Mouse (Mus musculus) heart, adult 9 months (tissue): ENCODE results near the gene Zfp235.

Experiments used
- DNase-seq, 2 experiments: peaks; one replicate each; pipeline ENCODE4 v3.0.0; 2022; ENCODE audit warnings: low spot score in 2 of 2

Zfp235 gene

GRCm38 (mm10) chr7:24133996-24134828 is at the start of gene Zfp235:
Gene Zfp235, plus strand, starts transcription at chr7:24134169.
- peak; percentile 87 to 88 for DNase-seq

- no peak for DNase-seq
These were observed 47.1 kb upstream of the Zfp235 start for GRCm38 (mm10) chr7:24086871-24087270.

- DNase-seq: no peak
These were observed 46.4 kb upstream of the Zfp235 start for GRCm38 (mm10) chr7:24087485-24088125.

- no peak for DNase-seq
These were observed 29.6 kb upstream of the Zfp235 start for GRCm38 (mm10) chr7:24104403-24104802.

- no peak for DNase-seq
These were observed 28.7 kb upstream of the Zfp235 start for GRCm38 (mm10) chr7:24105144-24105703.

GRCm38 (mm10) chr7:24110839-24111238 is 23.1 kb upstream of the Zfp235 start:
- no peak for DNase-seq

GRCm38 (mm10) chr7:24111772-24112155 is 22.2 kb upstream of the Zfp235 start:
- no peak for DNase-seq

GRCm38 (mm10) chr7:24112156-24112856 is 21.7 kb upstream of the Zfp235 start, which contains the start of gene Zfp112:
Gene Zfp112, plus strand, starts transcription at chr7:24112314.
- DNase-seq: peak; percentile 75 to 81

- DNase-seq: peak; percentile 30 to 33
These were observed 21.0 kb upstream of the Zfp235 start for GRCm38 (mm10) chr7:24113001-24113400.

- DNase-seq: no peak
These were observed 17.3 kb upstream of the Zfp235 start for GRCm38 (mm10) chr7:24116655-24117054.

GRCm38 (mm10) chr7:24133425-24133995 is 459 bp upstream of the Zfp235 start:
- DNase-seq: no peak

- DNase-seq: no peak
These were observed 8.6 kb downstream of the Zfp235 start for GRCm38 (mm10) chr7:24142566-24142965.

GRCm38 (mm10) chr7:24153272-24153671 is 19.3 kb downstream of the Zfp235 start:
- DNase-seq: no peak

- no peak for DNase-seq
These were observed 38.2 kb downstream of the Zfp235 start for GRCm38 (mm10) chr7:24172191-24172590.

- peak; percentile 8 to 9 for DNase-seq
These were observed 40.8 kb downstream of the Zfp235 start, which contains the start of gene Zfp114 for GRCm38 (mm10) chr7:24174618-24175336. Gene Zfp114, plus strand, starts transcription at chr7:24175060.

- no peak for DNase-seq
These were observed 41.4 kb downstream of the Zfp235 start for GRCm38 (mm10) chr7:24175337-24175711.

GRCm38 (mm10) chr7:24187611-24188010 is 53.6 kb downstream of the Zfp235 start:
- no peak for DNase-seq

- DNase-seq: no peak
These were observed 55.1 kb downstream of the Zfp235 start for GRCm38 (mm10) chr7:24188901-24189570.

GRCm38 (mm10) chr7:24189571-24189944 is 55.6 kb downstream of the Zfp235 start:
- DNase-seq: no peak

- no peak for DNase-seq
These were observed 57.4 kb downstream of the Zfp235 start for GRCm38 (mm10) chr7:24191361-24191760.
